Mouse (Mus musculus) ES-E14 (cell line): ENCODE measurements around the gene Slc5a10. TPM values are rescaled to one million over a fixed set of nuclear protein-coding genes. Genes with fewer than 3 reads are reported as not detected.

Source experiments
- DNase-seq: peaks from one replicate; pipeline ENCODE4 v3.0.0-alpha.2; 2013; ENCODE audit warnings: low read depth, low spot score
- H3K27ac ChIP-seq: 2 replicates; pipeline ENCODE4 v1.5.1; 2012; ENCODE audit warnings: low read depth, mild to moderate bottlenecking, low read length, moderate library complexity, mixed read lengths; ENCODE audit not compliant: poor library complexity, insufficient read depth, severe bottlenecking
- H3K36me3 ChIP-seq: 2 replicates; pipeline ENCODE4 v1.6.1; 2012; ENCODE audit warnings: mild to moderate bottlenecking, low read length, moderate library complexity, mixed read lengths; ENCODE audit not compliant: control insufficient read depth, poor library complexity, insufficient read depth, severe bottlenecking
- H3K4me1 ChIP-seq, 2 experiments: fragments of 150-350 bp in 1 of 2; sonication (generic) in 1 of 2; 2 replicates each; pipeline ENCODE4 v1.6.1; 2012; ENCODE audit warnings: low read length in 2 of 2, mild to moderate bottlenecking in 1 of 2, mixed read lengths in 1 of 2; ENCODE audit not compliant: control insufficient read depth in 2 of 2, insufficient read depth in 2 of 2, poor library complexity in 1 of 2
- H3K4me3 ChIP-seq, 2 experiments: fragments of 150-350 bp in 1 of 2; sonication (generic) in 1 of 2; 2 replicates each; pipeline ENCODE4 v1.5.1; 2012; ENCODE audit warnings: low read length in 2 of 2, low read depth in 1 of 2, mild to moderate bottlenecking in 1 of 2, mixed read lengths in 1 of 2; ENCODE audit not compliant: insufficient read depth in 1 of 2, poor library complexity in 1 of 2, severe bottlenecking in 1 of 2
- H3K9ac ChIP-seq: 2 replicates; pipeline ENCODE4 v1.6.1; 2012; ENCODE audit warnings: low read depth, mild to moderate bottlenecking, low read length, mixed read lengths; ENCODE audit not compliant: poor library complexity, insufficient read depth, severe bottlenecking
- H3K9me3 ChIP-seq: fragments of 150-350 bp; sonication (generic); 2 replicates; pipeline ENCODE4 v1.6.1; 2012; ENCODE audit warnings: low read depth, mild to moderate bottlenecking, low read length; ENCODE audit not compliant: control insufficient read depth, insufficient read depth
- CHD2 ChIP-seq: IDR thresholded peaks from 2 replicates; pipeline ENCODE4 v1.6.1; 2014; ENCODE audit warnings: mild to moderate bottlenecking, low read depth, low read length, inconsistent platforms
- HCFC1 ChIP-seq: IDR thresholded peaks from 2 replicates; pipeline ENCODE4 v1.6.1; 2012; ENCODE audit warnings: low read length, inconsistent platforms, borderline replicate concordance; ENCODE audit not compliant: insufficient read depth
- MAFK ChIP-seq: IDR thresholded peaks from 2 replicates; pipeline ENCODE4 v1.6.1; 2014; ENCODE audit warnings: mild to moderate bottlenecking, low read depth, low read length, inconsistent platforms; ENCODE audit not compliant: insufficient read depth
- ZC3H11A ChIP-seq: IDR thresholded peaks from 2 replicates; pipeline ENCODE4 v1.6.1; 2012; ENCODE audit warnings: low read depth, mild to moderate bottlenecking, inconsistent platforms, low read length, borderline replicate concordance
- ZNF384 ChIP-seq: IDR thresholded peaks from 2 replicates; pipeline ENCODE4 v1.6.1; 2012; ENCODE audit warnings: low read depth, low read length, inconsistent platforms
- in situ Hi-C, 2 experiments: fragments of 600-800 bp; cut with MboI; formaldehyde crosslinking; loops; one replicate each; pipeline ENCODE4 v1.15.1; 2025; ENCODE audit warnings: low sequenced_read_pairs in 2 of 2, inconsistent platforms in 1 of 2; ENCODE audit not compliant: unreplicated experiment in 2 of 2
- total RNA-seq: library from RNA; depleted of rRNA; stranded (reverse); fragments of 300-350 nt; gene quantifications from 2 replicates; pipeline ENCODE4 v1.2.3, GENCODE M21; 2012

The Slc5a10 gene
- total RNA-seq, 1 experiment, result 0.45 TPM

DNA sequence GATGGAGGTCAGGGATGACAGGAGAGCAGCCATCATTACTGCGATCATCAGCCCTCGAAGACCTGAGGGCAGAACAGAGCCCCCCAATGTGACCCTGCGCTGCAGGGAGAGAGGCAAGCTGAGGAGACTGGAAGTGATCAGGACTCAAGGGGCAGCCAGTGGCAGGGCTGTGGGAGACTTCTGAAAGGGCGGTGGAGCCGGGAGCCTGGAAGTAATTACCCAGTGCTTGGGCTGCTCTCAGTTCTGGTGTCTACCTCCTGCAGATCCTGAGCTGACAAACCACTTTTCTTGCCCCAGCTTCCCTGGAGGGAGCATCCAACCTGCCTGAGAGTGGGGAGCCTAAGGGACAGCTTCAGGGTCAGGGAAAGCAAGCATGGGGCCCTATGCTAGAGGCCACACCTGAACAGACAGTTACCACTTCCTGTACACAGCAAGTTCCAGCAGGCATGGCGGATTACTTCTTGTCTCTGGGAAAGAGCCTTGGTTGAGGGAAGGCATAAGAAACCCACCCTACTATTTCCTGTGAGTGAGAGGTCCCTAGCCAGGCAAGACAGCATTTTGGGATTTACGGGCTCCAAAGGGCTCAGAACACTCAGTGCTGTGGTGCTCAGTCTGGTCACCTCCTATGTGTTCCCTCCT, 44.3 kb downstream of the Slc5a10 start:
- in situ Hi-C loops, result no loop called here
- Histone ChIP-seq H3K4me1 (peaks cover 4 to 18% of the 10 kb centered on the region in 2 experiments; a peak in 3 of 4 replicates), H3K9me3 (no peaks in the 10 kb centered on the region), H3K9ac (no peak overlapping the region), H3K36me3 (no peaks in the 10 kb centered on the region), H3K27ac (no peak overlapping the region), H3K4me3 (no peak overlapping the region)
- no peak for DNase-seq
- no peak for TF ChIP-seq ZC3H11A
- TF ChIP-seq ZNF384, result no peak
- no peak for TF ChIP-seq CHD2
- no peak for TF ChIP-seq HCFC1
- no peak for TF ChIP-seq MAFK

DNA sequence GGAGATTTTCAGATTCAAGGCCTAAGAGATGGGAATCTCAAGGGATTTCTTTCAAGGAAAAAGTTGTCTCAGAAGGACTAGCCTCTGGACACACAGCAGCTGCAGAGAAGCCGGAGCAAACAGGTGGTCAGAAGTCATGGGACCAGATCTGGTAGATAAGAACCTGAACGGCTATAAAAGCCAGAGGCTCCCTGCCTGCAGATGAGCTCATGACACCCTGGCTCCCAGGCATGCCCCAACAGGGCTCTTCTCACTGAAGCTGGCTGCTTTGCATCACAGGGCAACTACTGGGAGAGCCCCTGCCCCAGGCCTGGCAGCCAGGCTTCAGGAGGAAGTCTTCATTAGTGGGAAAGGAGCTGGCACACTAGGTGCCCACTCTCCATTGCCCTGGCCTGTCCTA, 45.3 kb downstream of the Slc5a10 start:
- in situ Hi-C loops, result no loop called here
- DNase-seq, result no peak
- no peak overlapping the region for H3K9ac ChIP-seq
- no peak for TF ChIP-seq CHD2
- no peak for TF ChIP-seq MAFK
- no peak for TF ChIP-seq HCFC1
- TF ChIP-seq ZC3H11A, result no peak
- no peak for TF ChIP-seq ZNF384
- H3K36me3 ChIP-seq, result no peaks in the 10 kb centered on the region
- no peaks in the 10 kb centered on the region for H3K9me3 ChIP-seq
- H3K4me3 ChIP-seq, result no peak overlapping the region
- H3K4me1 ChIP-seq, result peaks cover 4 to 20% of the 10 kb centered on the region in 2 experiments; a peak in 3 of 4 replicates
- no peak overlapping the region for H3K27ac ChIP-seq

DNA sequence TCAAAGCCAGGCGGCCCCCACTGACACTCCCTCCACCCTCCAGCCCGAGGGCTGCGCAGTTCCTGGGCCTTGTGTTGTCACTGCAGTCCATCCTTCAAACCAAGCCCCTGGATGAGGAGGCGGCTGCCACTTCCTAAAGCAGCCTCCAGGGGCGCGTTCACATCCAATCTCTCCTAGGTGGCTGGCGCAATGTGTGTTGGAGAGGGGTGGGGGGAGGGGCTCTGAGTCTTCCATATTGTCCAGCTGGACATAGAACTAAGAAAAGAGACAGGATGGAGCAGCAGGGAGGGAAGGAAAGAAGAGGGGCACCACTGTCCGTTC, 45.8 kb downstream of the Slc5a10 start:
- Histone ChIP-seq H3K4me1 (peaks cover 4 to 20% of the 10 kb centered on the region in 2 experiments; a peak in 3 of 4 replicates), H3K9ac (peak overlapping the region; percentile 8; the same call in 1 of the 2 replicates), H3K4me3 (peak overlapping the region; percentile 26 to 29; a peak in 2 of 4 replicates), H3K36me3 (no peaks in the 10 kb centered on the region), H3K9me3 (no peaks in the 10 kb centered on the region), H3K27ac (no peak overlapping the region)
- TF ChIP-seq HCFC1, result no peak
- no peak for TF ChIP-seq CHD2
- TF ChIP-seq ZC3H11A, result no peak
- no peak for TF ChIP-seq ZNF384
- TF ChIP-seq MAFK, result no peak
- in situ Hi-C loops, result no loop called here
- peak; percentile 80 for DNase-seq

DNA sequence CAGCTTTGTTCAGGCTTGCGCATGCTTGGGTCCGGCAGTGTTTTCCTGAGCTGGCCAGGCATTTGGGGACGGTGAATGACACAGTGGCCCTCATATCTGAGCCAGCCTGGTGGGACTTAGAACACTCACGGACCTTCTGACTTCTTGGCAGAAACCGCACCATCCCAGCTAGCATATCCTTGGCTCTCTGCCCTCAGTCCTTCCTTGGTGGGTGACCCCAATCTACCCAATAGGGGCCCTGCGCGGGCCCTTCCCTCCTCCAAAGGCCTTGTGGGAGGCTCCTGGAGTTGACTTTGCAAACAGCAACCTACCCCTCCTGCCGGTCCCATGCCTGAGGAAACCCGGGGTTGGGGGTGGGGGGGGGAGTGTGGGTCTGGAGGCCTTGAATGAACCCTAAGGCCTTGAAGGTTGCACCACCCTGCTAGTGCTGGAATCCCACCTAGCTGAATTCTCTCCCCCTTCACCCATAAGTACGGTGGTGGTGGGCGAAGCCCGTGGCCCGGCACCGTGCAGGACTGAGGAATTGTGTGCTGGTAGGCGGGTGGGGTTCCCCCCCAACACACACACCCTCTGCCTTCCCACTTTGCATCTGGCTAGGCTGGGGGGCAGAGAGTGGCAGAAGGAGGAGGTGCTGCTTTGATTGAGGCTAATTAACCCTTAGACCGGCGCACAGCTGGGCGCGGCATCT, 46.3 kb downstream of the Slc5a10 start:
- no peaks in the 10 kb centered on the region for H3K9me3 ChIP-seq
- H3K36me3 ChIP-seq, result no peaks in the 10 kb centered on the region
- no peak for DNase-seq
- peak overlapping the region; percentile 26 to 29; a peak in 2 of 4 replicates for H3K4me3 ChIP-seq
- peaks cover 4 to 20% of the 10 kb centered on the region in 2 experiments; a peak in 3 of 4 replicates for H3K4me1 ChIP-seq
- in situ Hi-C loops, result no loop called here
- no peak overlapping the region for H3K27ac ChIP-seq
- peak overlapping the region; percentile 8; the same call in 1 of the 2 replicates for H3K9ac ChIP-seq
- no peak for TF ChIP-seq ZNF384
- TF ChIP-seq HCFC1, result no peak
- TF ChIP-seq ZC3H11A, result no peak
- no peak for TF ChIP-seq MAFK
- TF ChIP-seq CHD2, result no peak
